In the genomic region with DNA sequence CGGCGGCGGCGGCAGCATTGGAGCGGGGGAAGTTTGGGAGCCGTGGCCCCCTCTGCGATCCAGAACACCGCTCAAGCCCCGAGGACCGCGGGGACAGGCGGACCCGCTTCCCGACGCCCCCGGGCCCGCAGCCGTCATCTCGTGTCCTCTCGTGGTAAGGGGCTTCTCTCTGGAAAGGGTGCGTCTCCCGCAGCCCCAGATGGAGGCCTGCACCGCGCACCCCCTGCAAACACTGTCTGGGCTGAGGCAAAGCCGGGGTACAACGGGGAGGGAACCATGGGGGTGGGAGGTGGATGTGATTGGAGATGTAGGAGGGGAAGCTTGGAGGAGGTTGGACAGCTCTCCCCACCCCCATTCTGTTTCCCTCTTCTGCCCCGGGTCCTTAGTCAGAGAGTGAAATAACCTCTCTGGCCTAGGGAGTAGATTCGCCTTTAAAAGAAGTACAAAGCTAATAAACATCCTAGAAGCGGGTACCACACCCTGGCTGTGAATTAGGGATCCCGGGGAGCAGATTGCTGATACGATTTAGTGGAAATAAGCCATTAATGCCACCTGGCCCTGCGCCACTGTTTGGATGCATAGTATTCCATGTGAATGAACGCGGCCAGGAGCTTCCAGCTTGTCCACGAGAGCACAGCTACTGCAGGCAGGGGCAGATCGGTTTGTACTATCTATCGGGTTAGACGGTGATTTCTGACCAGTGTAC, we compare ENCODE assay signal across 7 mouse cellular contexts. TPM values are rescaled to one million over a fixed set of nuclear protein-coding genes. Genes with fewer than 3 reads are reported as not detected.
DNase-seq lines count a peak whose midpoint lies in the region; ATAC-seq and TF ChIP-seq lines count a peak whose summit lies in the region.

No protein-coding gene starts in this region.

- peak; percentile 65 for ATAC-seq in embryonic facial prominence, embryonic 15.5 days (ENCODE audit: insufficient number of reproducible peaks, low FRiP score, low TSS enrichment, low read depth)
- peak; percentile 84 for ATAC-seq in lung, embryonic 14.5 days (ENCODE audit: insufficient read depth)

- peak overlapping the region; percentile 37 for H3K9ac ChIP-seq in MEL (ENCODE audit: control insufficient read depth, low read depth, low read length, poor library complexity, severe bottlenecking)
- H3K9ac ChIP-seq in embryonic facial prominence, embryonic 15.5 days: peak overlapping the region; percentile 55
- H3K9ac ChIP-seq in lung, embryonic 14.5 days: peak overlapping the region; percentile 72

- 1% methylated on average over 30 of the region's 38 CpGs for WGBS in embryonic facial prominence, embryonic 15.5 days
- 1% methylated on average over 37 of the region's 38 CpGs for WGBS in lung, embryonic 14.5 days

- no peaks in the 10 kb centered on the region for H3K9me3 ChIP-seq in MEL (replicated peaks; ENCODE audit: insufficient read depth, low read length)
- no peaks in the 10 kb centered on the region for H3K9me3 ChIP-seq in embryonic facial prominence, embryonic 15.5 days (replicated peaks)
- no peaks in the 10 kb centered on the region for H3K9me3 ChIP-seq in lung, embryonic 14.5 days (ENCODE audit: low read depth, low read length)

- DNase-seq in MEL (ENCODE audit: low read depth, low spot score): peak; percentile 56
- peak; percentile 41 for DNase-seq in adrenal gland, postnatal 25 days
- peak; percentile 40 for DNase-seq in heart, postnatal 4 days
- peak; percentile 53 to 68 for DNase-seq in layer of hippocampus, adult 8-10 months (ENCODE audit: low spot score in 2 of 2)
- peak; percentile 71 for DNase-seq in lung, embryonic 14.5 days
- peak; percentile 57 to 73 for DNase-seq in right cerebral cortex, adult 2 months (ENCODE audit: low spot score in 2 of 2)

- no peak for TF ChIP-seq RAD21 in MEL (IDR thresholded peaks at IDR 0.05; ENCODE audit: low read depth, low read length)

- no peak for TF ChIP-seq POLR2A in MEL (IDR thresholded peaks at IDR 0.05; ENCODE audit: control insufficient read depth in 1 of 2, insufficient read depth in 1 of 2, low read depth in 1 of 2, low read length in 2 of 2, poor library complexity in 1 of 2)

- H3K4me3 ChIP-seq in MEL (ENCODE audit: control insufficient read depth in 1 of 2, insufficient read depth in 1 of 2, low read depth in 2 of 2, low read length in 2 of 2): peak overlapping the region; percentile 65 to 73
- H3K4me3 ChIP-seq in embryonic facial prominence, embryonic 15.5 days (replicated peaks): peak overlapping the region; percentile 84
- peak overlapping the region; percentile 80 for H3K4me3 ChIP-seq in lung, embryonic 14.5 days (ENCODE audit: low read depth, low read length)

- H3K27me3 ChIP-seq in MEL (ENCODE audit: control insufficient read depth in 1 of 2, insufficient read depth in 2 of 2, low read length in 2 of 2): peaks cover 3 to 5% of the 10 kb centered on the region in 2 experiments; a peak in 3 of 4 replicates
- H3K27me3 ChIP-seq in embryonic facial prominence, embryonic 15.5 days: no peaks in the 10 kb centered on the region
- H3K27me3 ChIP-seq in lung, embryonic 14.5 days (ENCODE audit: insufficient read depth, low read length): no peaks in the 10 kb centered on the region

- no peak for TF ChIP-seq EP300 in MEL (IDR thresholded peaks at IDR 0.05; ENCODE audit: low read depth in 1 of 2, low read length in 2 of 2)

- peaks cover 0 to 9% of the 10 kb centered on the region in 2 experiments; a peak in 1 of 4 replicates for H3K4me1 ChIP-seq in MEL (ENCODE audit: control insufficient read depth in 1 of 2, insufficient read depth in 2 of 2, low read length in 2 of 2)
- peaks cover 3% of the 10 kb centered on the region for H3K4me1 ChIP-seq in embryonic facial prominence, embryonic 15.5 days
- H3K4me1 ChIP-seq in lung, embryonic 14.5 days (ENCODE audit: insufficient read depth): no peaks in the 10 kb centered on the region

- H3K27ac ChIP-seq in MEL (ENCODE audit: control insufficient read depth, low read depth, low read length): no peak overlapping the region
- H3K27ac ChIP-seq in embryonic facial prominence, embryonic 15.5 days (replicated peaks): peak overlapping the region; percentile 72
- no peak overlapping the region for H3K27ac ChIP-seq in lung, embryonic 14.5 days (ENCODE audit: low read depth)

- H3K4me2 ChIP-seq in embryonic facial prominence, embryonic 15.5 days (replicated peaks): peak overlapping the region; percentile 99
- peak overlapping the region; percentile 82 for H3K4me2 ChIP-seq in lung, embryonic 14.5 days

- TF ChIP-seq CTCF in MEL (IDR thresholded peaks at IDR 0.05 in 2 of 3, conservative IDR thresholded peaks at IDR 0.05 in 1 of 3; ENCODE audit: control insufficient read depth in 1 of 3, insufficient read depth in 1 of 3, low read depth in 2 of 3, low read length in 3 of 3, poor library complexity in 1 of 3, severe bottlenecking in 1 of 3): no peak
- no peak for TF ChIP-seq CTCF in lung, embryonic 14.5 days (IDR thresholded peaks at IDR 0.05; ENCODE audit: low read depth)

- peaks cover 0 to 2% of the 10 kb centered on the region in 2 experiments; a peak in 1 of 4 replicates for H3K36me3 ChIP-seq in MEL (ENCODE audit: control insufficient read depth in 1 of 2, insufficient read depth in 2 of 2, low read length in 2 of 2)
- H3K36me3 ChIP-seq in embryonic facial prominence, embryonic 15.5 days: 0 out of 2 replicates have a peak, but pooled peaks cover 6% of the 10 kb centered on the region
- no peaks in the 10 kb centered on the region for H3K36me3 ChIP-seq in lung, embryonic 14.5 days (ENCODE audit: insufficient read depth)

- peaks cover 5% of the 10 kb centered on the region; the same call in 1 of the 2 replicates for H3K79me2 ChIP-seq in MEL (ENCODE audit: control insufficient read depth, insufficient read depth, low read length, poor library complexity)

TF ChIP-seq in MEL, 35 proteins besides CTCF, POLR2A, EP300 and RAD21:
- no peak for TF ChIP-seq USF1 (IDR thresholded peaks at IDR 0.05; ENCODE audit: low read depth, low read length)
- TF ChIP-seq RCOR1 (IDR thresholded peaks at IDR 0.05; ENCODE audit: low read depth, low read length): no peak
- no peak for TF ChIP-seq MEF2A (IDR thresholded peaks at IDR 0.05; ENCODE audit: extremely low read depth, insufficient replicate concordance, low read depth, low read length, poor library complexity, severe bottlenecking)
- no peak for TF ChIP-seq POLR2AphosphoS2 (IDR thresholded peaks at IDR 0.05; ENCODE audit: low read length)
- no peak for TF ChIP-seq CHD1 (IDR thresholded peaks at IDR 0.05; ENCODE audit: low read depth, low read length)

RNA-seq across cellular contexts. Expression of a gene that starts 0.4 kb away (rescaled TPM):
- total RNA-seq in MEL (2012; rRNA removed): 0.03 TPM in 1 of 2 replicates, not detected in the other
- under 1 TPM in 1 of 2 experiments, not detected in 1; 0.11 TPM for polyA plus RNA-seq in MEL (2012; ENCODE audit: insufficient read depth in 1 of 2, insufficient read length in 2 of 2, low read depth in 1 of 2, low replicate concordance in 2 of 2, missing spikeins in 1 of 2)
- total RNA-seq in adrenal gland, postnatal 25 days (2021): 5.1 and 5.2 TPM in 2 replicates
- polyA plus RNA-seq in embryonic facial prominence, embryonic 15.5 days (2015; fragmentation: Nextera tagmentation; extraction: Ambion mirVana): 8.2 and 8.7 TPM in 2 replicates
- total RNA-seq in heart, postnatal 4 days (2021): 1 to 10 TPM; 1.7 to 1.8 TPM
- total RNA-seq in layer of hippocampus, adult 8-10 months (2022): 10 to 100 TPM; 75.3 to 86.2 (median 80.2) TPM
- 5.5 and 6.3 TPM in 2 replicates for polyA plus RNA-seq in lung, embryonic 14.5 days (2014; fragmentation: Nextera tagmentation; extraction: Ambion mirVana)

RNA-seq across cellular contexts. Expression of a gene that starts 0.6 kb away (rescaled TPM):
- total RNA-seq in MEL (2012; rRNA removed): 14.2 and 15.4 TPM in 2 replicates
- 100 to 1,000 TPM in 1 of 2 experiments, 10 to 100 TPM in 1; 16.1 to 229 TPM for polyA plus RNA-seq in MEL (2012; ENCODE audit: insufficient read depth in 1 of 2, insufficient read length in 2 of 2, low read depth in 1 of 2, low replicate concordance in 2 of 2, missing spikeins in 1 of 2)
- total RNA-seq in adrenal gland, postnatal 25 days (2021): 19.0 and 22.8 TPM in 2 replicates
- 15.7 and 18.8 TPM in 2 replicates for polyA plus RNA-seq in embryonic facial prominence, embryonic 15.5 days (2015; fragmentation: Nextera tagmentation; extraction: Ambion mirVana)
- 10 to 100 TPM; 27.2 to 30.4 TPM for total RNA-seq in heart, postnatal 4 days (2021)
- 10 to 100 TPM; 19.4 to 28.1 (median 23.6) TPM for total RNA-seq in layer of hippocampus, adult 8-10 months (2022)
- polyA plus RNA-seq in lung, embryonic 14.5 days (2014; fragmentation: Nextera tagmentation; extraction: Ambion mirVana): 23.3 and 24.8 TPM in 2 replicates

Comparison
In these comparisons a context has a peak if more than half of its experiments do, and no peak if none do; other contexts are left out.
1. RNA of a gene that starts 0.4 kb away (total RNA-seq): 75.3 to 86.2 TPM in layer of hippocampus, adult 8-10 months; 5.1 to 5.2 TPM in adrenal gland, postnatal 25 days, 1.7 to 1.8 TPM in heart, postnatal 4 days and 0.03 TPM in MEL; every median in the first group is over 10 times any median in the second.
2. Peak in every context shown above with its lines, with median percentiles within 50 percentile points of each other: DNase-seq, H3K4me3 ChIP-seq and H3K9ac ChIP-seq.